Mouse (Mus musculus) CH12.LX (cell line): Measurements from ENCODE around the gene Olfr1512. TPM values are rescaled to one million over a fixed set of nuclear protein-coding genes. Genes with fewer than 3 reads are reported as not detected.
A peak's percentile ranks its signal among the peaks of the same experiment; 100 is the strongest.

Source experiments
- DNase-seq: peaks from one replicate; pipeline ENCODE4 v3.0.0-alpha.2; 2013; ENCODE audit errors: extremely low read depth
- H3K27ac ChIP-seq: 2 replicates; pipeline ENCODE4 v1.5.1; 2012; ENCODE audit warnings: low read depth, mild to moderate bottlenecking, control low read depth, moderate library complexity; ENCODE audit not compliant: insufficient read depth
- H3K27me3 ChIP-seq: replicated peaks from 2 replicates; pipeline ENCODE3; 2012; ENCODE audit warnings: inconsistent platforms
- H3K36me3 ChIP-seq, 2 experiments: replicated peaks in 1 of 2; 2 replicates each; pipeline versions ENCODE3 to v1.6.1; 2012; ENCODE audit warnings: inconsistent platforms in 1 of 2, low read length in 1 of 2, mild to moderate bottlenecking in 1 of 2, mixed read lengths in 1 of 2, moderate library complexity in 1 of 2; ENCODE audit not compliant: control insufficient read depth in 1 of 2, insufficient read depth in 1 of 2
- H3K4me1 ChIP-seq, 2 experiments: 2 replicates each; pipeline ENCODE4 v1.6.1; 2012; ENCODE audit warnings: inconsistent platforms in 1 of 2, moderate library complexity in 1 of 2; ENCODE audit not compliant: insufficient read depth in 2 of 2, control insufficient read depth in 1 of 2
- H3K4me2 ChIP-seq: 2 replicates; pipeline ENCODE4 v1.6.1; 2012; ENCODE audit warnings: low read depth, mild to moderate bottlenecking, control low read depth; ENCODE audit not compliant: poor library complexity, insufficient read depth, severe bottlenecking
- H3K4me3 ChIP-seq, 3 experiments: fragments of 150-350 bp in 1 of 3; sonication (generic) in 1 of 3; replicated peaks in 1 of 3; 2 replicates each; pipeline versions ENCODE3 to v1.5.1; 2011 to 2012; ENCODE audit warnings: low read depth in 2 of 3, low read length in 2 of 3, mild to moderate bottlenecking in 2 of 3, moderate library complexity in 2 of 3, control low read depth in 1 of 3, improper control_type of control experiment in 1 of 3, inconsistent platforms in 1 of 3, mixed read lengths in 1 of 3; ENCODE audit not compliant: poor library complexity in 1 of 3
- H3K79me2 ChIP-seq: replicated peaks from 2 replicates; pipeline ENCODE4 v1.6.1; 2012; ENCODE audit warnings: mild to moderate bottlenecking, moderate library complexity; ENCODE audit not compliant: control insufficient read depth, poor library complexity, insufficient read depth, severe bottlenecking; ENCODE audit errors: extremely low read depth
- H3K9ac ChIP-seq: 2 replicates; pipeline ENCODE4 v1.6.1; 2012; ENCODE audit warnings: low read depth, mild to moderate bottlenecking, control low read depth, moderate library complexity; ENCODE audit not compliant: insufficient read depth
- H3K9me3 ChIP-seq: replicated peaks from 2 replicates; pipeline ENCODE3; 2012; ENCODE audit warnings: low read length, inconsistent platforms, mixed read lengths
- CHD2 ChIP-seq: IDR thresholded peaks from 2 replicates; pipeline ENCODE4 v1.6.1; 2011; ENCODE audit warnings: low read length, improper control_type of control experiment
- CTCF ChIP-seq, 2 experiments: IDR thresholded peaks in 1 of 2; conservative IDR thresholded peaks in 1 of 2; 2 replicates each; pipeline ENCODE4 v1.5.1; 2011 to 2012; ENCODE audit warnings: low read depth in 2 of 2, low read length in 2 of 2, improper control_type of control experiment in 1 of 2, inconsistent platforms in 1 of 2, mild to moderate bottlenecking in 1 of 2, moderate library complexity in 1 of 2
- PAX5 ChIP-seq: IDR thresholded peaks from 2 replicates; pipeline ENCODE4 v1.6.1; 2012; ENCODE audit warnings: low read length, inconsistent platforms, mixed read lengths
- TBP ChIP-seq: conservative IDR thresholded peaks from 2 replicates; pipeline ENCODE4 v1.6.1; 2011; ENCODE audit warnings: low read depth, low read length, improper control_type of control experiment
- dilution Hi-C: fragments of 300-500 bp; cut with MboI; formaldehyde crosslinking; loops from 2 replicates; pipeline ENCODE4 v1.14.3; 2020; ENCODE audit warnings: low sequenced_read_pairs; ENCODE audit not compliant: extremely low pct_unique_long_range_greater_than_20kb, extremely low pct_ligation_motif_present
- in situ Hi-C: fragments of 300-500 bp; cut with MboI; formaldehyde crosslinking; loops from 3 replicates; pipeline ENCODE4 v1.14.3; 2019; ENCODE audit warnings: low sequenced_read_pairs, low pct_ligation_motif_present, low pct_unique_long_range_greater_than_20kb, mixed read lengths
- polyA plus RNA-seq: library from polyadenylated mRNA; unstranded; fragments of >175 nt; gene quantifications from 2 replicates; pipeline ENCODE4 v1.2.1, GENCODE M21; 2012; ENCODE audit warnings: low read depth; ENCODE audit not compliant: insufficient read length
- total RNA-seq, 2 experiments: library from RNA; depleted of rRNA; stranded (reverse); fragments of 300-350 nt in 1 of 2; fragments of >200 nt in 1 of 2; gene quantifications; 2 replicates each; pipeline ENCODE4 v1.2.3; 2012 to 2014

Gene Olfr1512
- total and polyA plus RNA-seq, 3 experiments: not detected

GRCm38 (mm10) chr14:52325890-52326289, 53.1 kb downstream of the Olfr1512 start:
- H3K9me3 ChIP-seq: no peaks in the 10 kb centered on the region
- no peaks in the 10 kb centered on the region for H3K36me3 ChIP-seq
- TF ChIP-seq CHD2 (0 out of 2 replicates have a peak, but pooled peaks have one; percentile 45), PAX5 (no peak), TBP (no peak), CTCF (conservative IDR thresholded peaks at IDR 0.05 in 1 of 2, IDR thresholded peaks at IDR 0.05 in 1 of 2; ENCODE audit: low read depth in 2 of 2, low read length in 2 of 2) (peak; percentile 19 to 53; a peak in 2 of 4 replicates)
- TF ChIP-seq, all 38 proteins: peak for 2
- Histone ChIP-seq H3K79me2 (no peaks in the 10 kb centered on the region), H3K9ac (no peak overlapping the region), H3K27me3 (peaks cover 8% of the 10 kb centered on the region), H3K4me2 (peak overlapping the region; percentile 58), H3K4me3 (no peak overlapping the region), H3K27ac (no peak overlapping the region), H3K4me1 (peaks cover 10 to 11% of the 10 kb centered on the region in 2 experiments)
- in situ Hi-C loops (loop anchor here (25.0 kb wide), 1 partner anchor 414 kb away; the partner anchor contains the start of genes Ndrg2, Rnase13 and Tppp2), dilution Hi-C loops (no loop called here)
- peak; percentile 23 for DNase-seq

Other genes starting within 250 kb of the Olfr1512 start
- 64.8 and 81.7 TPM in 2 replicates for gene Supt16, start 181.8 kb downstream of the Olfr1512 start, total RNA-seq (2012; rRNA removed)
- 78.6 and 88.0 TPM in 2 replicates for gene Supt16, start 181.8 kb downstream of the Olfr1512 start, total RNA-seq (2014; rRNA removed)
- gene Supt16, start 181.8 kb downstream of the Olfr1512 start, polyA plus RNA-seq: 110 and 114 TPM in 2 replicates
- 49.2 and 51.9 TPM in 2 replicates for gene Chd8, start 121.4 kb downstream of the Olfr1512 start, total RNA-seq (2012; rRNA removed)
- 16.8 and 17.3 TPM in 2 replicates for gene Chd8, start 121.4 kb downstream of the Olfr1512 start, total RNA-seq (2014; rRNA removed)
- gene Chd8, start 121.4 kb downstream of the Olfr1512 start, polyA plus RNA-seq: 89.2 and 96.8 TPM in 2 replicates
- 41.6 and 45.7 TPM in 2 replicates for gene Tox4, start 100.0 kb downstream of the Olfr1512 start, total RNA-seq (2012; rRNA removed)
- gene Tox4, start 100.0 kb downstream of the Olfr1512 start, total RNA-seq (2014; rRNA removed): 56.3 and 58.9 TPM in 2 replicates
- gene Tox4, start 100.0 kb downstream of the Olfr1512 start, polyA plus RNA-seq: 43.5 and 49.1 TPM in 2 replicates
- gene Rab2b, start 99.6 kb downstream of the Olfr1512 start, total RNA-seq (2012; rRNA removed): 3.8 and 4.6 TPM in 2 replicates
- 7.8 and 10.2 TPM in 2 replicates for gene Rab2b, start 99.6 kb downstream of the Olfr1512 start, total RNA-seq (2014; rRNA removed)
- gene Rab2b, start 99.6 kb downstream of the Olfr1512 start, polyA plus RNA-seq: 5.7 and 6.9 TPM in 2 replicates
- gene Mettl3, start 74.0 kb downstream of the Olfr1512 start, total RNA-seq (2012; rRNA removed): 41.6 and 51.5 TPM in 2 replicates
- gene Mettl3, start 74.0 kb downstream of the Olfr1512 start, total RNA-seq (2014; rRNA removed): 42.7 and 47.0 TPM in 2 replicates
- gene Mettl3, start 74.0 kb downstream of the Olfr1512 start, polyA plus RNA-seq: 47.4 and 49.5 TPM in 2 replicates
- gene Sall2, start 50.4 kb downstream of the Olfr1512 start, total RNA-seq (2012; rRNA removed): 1.3 and 1.5 TPM in 2 replicates
- gene Sall2, start 50.4 kb downstream of the Olfr1512 start, total RNA-seq (2014; rRNA removed): 0.16 and 0.19 TPM in 2 replicates
- gene Sall2, start 50.4 kb downstream of the Olfr1512 start, polyA plus RNA-seq: 0.40 and 0.60 TPM in 2 replicates
- not detected in 2 replicates for gene Olfr1513, start 22.8 kb downstream of the Olfr1512 start, total RNA-seq (2012; rRNA removed)
- not detected in 2 replicates for gene Olfr1513, start 22.8 kb downstream of the Olfr1512 start, total RNA-seq (2014; rRNA removed)
- gene Olfr1513, start 22.8 kb downstream of the Olfr1512 start, polyA plus RNA-seq: not detected in 2 replicates
- not detected in 2 replicates for gene Olfr1511, start 18.2 kb upstream of the Olfr1512 start, total RNA-seq (2012; rRNA removed)
- gene Olfr1511, start 18.2 kb upstream of the Olfr1512 start, total RNA-seq (2014; rRNA removed): not detected in 2 replicates
- gene Olfr1511, start 18.2 kb upstream of the Olfr1512 start, polyA plus RNA-seq: not detected in 2 replicates
- gene Olfr1510, start 35.2 kb upstream of the Olfr1512 start, total RNA-seq (2012; rRNA removed): not detected in 2 replicates
- gene Olfr1510, start 35.2 kb upstream of the Olfr1512 start, total RNA-seq (2014; rRNA removed): not detected in 2 replicates
- not detected in 2 replicates for gene Olfr1510, start 35.2 kb upstream of the Olfr1512 start, polyA plus RNA-seq
- not detected in 2 replicates for gene Olfr1509, start 63.8 kb upstream of the Olfr1512 start, total RNA-seq (2012; rRNA removed)
- not detected in 2 replicates for gene Olfr1509, start 63.8 kb upstream of the Olfr1512 start, total RNA-seq (2014; rRNA removed)
- gene Olfr1509, start 63.8 kb upstream of the Olfr1512 start, polyA plus RNA-seq: not detected in 2 replicates
- gene Olfr1508, start 88.3 kb upstream of the Olfr1512 start, total RNA-seq (2012; rRNA removed): not detected in 2 replicates
- not detected in 2 replicates for gene Olfr1508, start 88.3 kb upstream of the Olfr1512 start, total RNA-seq (2014; rRNA removed)
- not detected in 2 replicates for gene Olfr1508, start 88.3 kb upstream of the Olfr1512 start, polyA plus RNA-seq
- gene Olfr1507, start 116.6 kb upstream of the Olfr1512 start, total RNA-seq (2012; rRNA removed): not detected in 2 replicates
- not detected in 2 replicates for gene Olfr1507, start 116.6 kb upstream of the Olfr1512 start, total RNA-seq (2014; rRNA removed)
- not detected in 2 replicates for gene Olfr1507, start 116.6 kb upstream of the Olfr1512 start, polyA plus RNA-seq